Mouse (Mus musculus) hindbrain, postnatal 0 days (tissue): ENCODE results near the gene Mical2. TPM values are rescaled to one million over a fixed set of nuclear protein-coding genes. Genes with fewer than 3 reads are reported as not detected.
A peak's percentile ranks its signal among the peaks of the same experiment; 100 is the strongest.

ENCODE experiments used
- ATAC-seq: fragments of 200-750 bp; cut with Nextera tagmentation; 2 replicates; pipeline ENCODE4 v1.8.0; 2017; ENCODE audit warnings: mild to moderate bottlenecking, moderate TSS enrichment, moderate library complexity
- DNase-seq: peaks from one replicate; pipeline ENCODE4 v3.0.0-alpha.2; 2015; ENCODE audit warnings: low spot score
- H3K27ac ChIP-seq: fragments of 300-500 bp; sonication (generic); 2 replicates; pipeline ENCODE4 v1.5.1; 2014; ENCODE audit warnings: mild to moderate bottlenecking
- H3K27me3 ChIP-seq: fragments of 300-500 bp; sonication (generic); 2 replicates; pipeline ENCODE4 v1.6.1; 2014; ENCODE audit warnings: low read length, mixed read lengths; ENCODE audit not compliant: insufficient read depth
- H3K36me3 ChIP-seq: fragments of 300-500 bp; sonication (generic); 2 replicates; pipeline ENCODE4 v1.6.1; 2014; ENCODE audit warnings: low read length, mixed read lengths; ENCODE audit not compliant: insufficient read depth
- H3K4me1 ChIP-seq: fragments of 300-500 bp; sonication (generic); 2 replicates; pipeline ENCODE4 v1.6.1; 2014; ENCODE audit warnings: antibody characterized with exemption, low read length, mixed read lengths; ENCODE audit not compliant: insufficient read depth
- H3K4me2 ChIP-seq: fragments of 300-500 bp; sonication (generic); 2 replicates; pipeline ENCODE4 v1.6.1; 2014; ENCODE audit warnings: low read depth, mild to moderate bottlenecking, low read length, moderate library complexity, mixed read lengths
- H3K4me3 ChIP-seq: fragments of 300-500 bp; sonication (generic); 2 replicates; pipeline ENCODE4 v1.5.1; 2014; ENCODE audit warnings: low read length
- H3K9ac ChIP-seq: fragments of 300-500 bp; sonication (generic); replicated peaks from 2 replicates; pipeline ENCODE4 v1.6.1; 2014; ENCODE audit warnings: mild to moderate bottlenecking, low read length, moderate library complexity, mixed read lengths
- H3K9me3 ChIP-seq: fragments of 300-500 bp; sonication (generic); 2 replicates; pipeline ENCODE4 v1.6.1; 2016; ENCODE audit warnings: low read length, mixed read lengths
- CTCF ChIP-seq: IDR thresholded peaks from 2 replicates; pipeline ENCODE4 v1.5.1; 2016; ENCODE audit warnings: antibody characterized with exemption, control low read depth, low read depth
- WGBS: fragments of 180-500 bp; shearing (Covaris S2); extraction: QIAGEN DNeasy Blood & Tissue Kit; methylation state at CpG from one replicate; pipeline ENCODE4 v1.1.7; 2014; 5-methylcytosine and 5-hydroxymethylcytosine counted together
- polyA plus RNA-seq: library from polyadenylated mRNA; unstranded; fragments of >200 nt; fragmentation: Nextera tagmentation; extraction: Ambion mirVana; gene quantifications from 2 replicates; pipeline ENCODE4 v1.2.1, GENCODE M21; 2015
- total RNA-seq: library from RNA; depleted of rRNA; stranded (reverse); fragments of >200 nt; gene quantifications from 2 replicates; pipeline ENCODE4 v1.2.3, GENCODE M21; 2014

Mical2 gene
- total and polyA plus RNA-seq, 2 experiments from 2014 or later: 6.4 to 16.5 TPM

DNA sequence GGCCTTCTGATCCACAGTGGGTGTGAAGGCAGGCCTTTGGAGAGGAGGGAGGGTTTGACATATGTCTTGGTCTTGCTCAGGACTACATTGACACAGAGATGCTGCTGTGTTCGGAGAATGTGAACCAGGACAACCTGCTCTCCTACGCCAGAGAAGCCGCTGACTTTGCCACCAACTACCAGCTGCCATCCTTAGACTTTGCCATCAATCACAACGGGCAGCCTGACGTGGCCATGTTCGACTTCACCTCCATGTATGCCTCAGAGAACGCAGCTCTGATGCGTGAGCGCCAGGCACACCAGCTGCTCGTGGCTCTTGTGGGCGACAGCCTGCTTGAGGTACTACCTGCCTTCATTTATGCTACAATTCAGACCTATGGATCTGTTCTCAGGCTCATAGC lies 92.7 kb downstream of the Mical2 start:
- TF ChIP-seq CTCF: no peak

DNA sequence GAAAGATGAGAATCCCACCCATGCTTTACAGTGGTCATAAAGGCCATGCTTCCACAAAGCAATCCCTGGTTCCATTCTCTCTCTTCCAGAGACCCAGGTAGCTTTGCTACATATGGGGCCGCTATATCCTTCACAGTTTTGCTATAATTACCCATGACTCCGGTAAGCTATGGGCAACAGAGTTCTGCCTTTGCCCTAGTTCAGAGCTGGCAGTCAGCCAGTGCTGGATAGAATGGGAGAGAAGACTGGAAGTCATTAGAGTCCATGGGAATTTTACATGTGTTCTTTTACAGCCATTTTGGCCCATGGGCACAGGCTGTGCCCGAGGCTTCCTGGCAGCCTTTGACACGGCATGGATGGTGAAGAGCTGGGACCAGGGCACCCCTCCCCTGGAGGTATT lies 93.8 kb downstream of the Mical2 start:
- peak; percentile 52 for DNase-seq

More for the DNA sequence above, 92.7 kb downstream of the Mical2 start:
- Histone ChIP-seq H3K4me1 (0 out of 2 replicates have a peak, but pooled peaks cover 3% of the 10 kb centered on the region), H3K27ac (no peak overlapping the region), H3K27me3 (no peaks in the 10 kb centered on the region), H3K4me2 (no peak overlapping the region), H3K4me3 (no peak overlapping the region), H3K9ac (no peak overlapping the region), H3K36me3 (no peaks in the 10 kb centered on the region), H3K9me3 (no peaks in the 10 kb centered on the region)
- 86% methylated on average over 11 of the region's 11 CpGs for WGBS
- ATAC-seq: no peak
- no peak for DNase-seq

DNA sequence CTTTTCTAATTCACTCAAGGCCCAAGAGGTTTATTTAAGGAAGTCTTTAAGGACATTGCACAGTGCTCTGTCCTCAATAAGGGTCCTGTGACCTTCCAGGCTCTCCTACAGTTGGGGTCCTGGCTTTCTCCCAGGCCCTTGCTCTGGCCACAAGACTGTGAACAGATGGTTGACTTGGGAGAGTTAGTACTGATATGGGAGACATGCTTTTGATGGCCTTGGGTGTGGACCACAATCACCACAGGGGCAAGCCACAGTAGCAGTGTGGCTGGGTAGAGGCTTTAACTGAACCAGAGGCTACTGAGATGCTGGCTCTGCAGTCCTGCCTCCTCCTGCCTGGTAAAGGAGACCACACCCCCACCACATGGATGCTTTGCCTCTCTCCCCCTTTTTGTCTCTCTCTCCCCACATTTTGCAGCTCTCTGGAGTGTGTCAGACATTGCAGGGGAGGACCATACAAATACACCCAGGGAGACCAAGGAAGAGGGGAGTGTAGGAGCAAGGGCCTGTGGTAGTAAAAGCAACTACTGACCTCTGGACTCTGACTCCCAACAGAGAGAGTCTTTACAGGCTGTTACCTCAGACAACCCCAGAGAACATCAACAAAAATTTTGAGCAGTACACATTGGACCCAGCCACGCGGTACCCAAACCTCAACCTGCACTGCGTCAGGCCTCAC lies 94.5 kb downstream of the Mical2 start:
- 98% methylated on average over 3 of the region's 3 CpGs for WGBS
- H3K27ac ChIP-seq: no peak overlapping the region; the same call in 1 of the 2 replicates

More for the DNA sequence above, 93.8 kb downstream of the Mical2 start:
- no peak for ATAC-seq
- peak overlapping the region; percentile 11; the same call in 1 of the 2 replicates for H3K27ac ChIP-seq
- 0 out of 2 replicates have a peak, but pooled peaks cover 3% of the 10 kb centered on the region for H3K4me1 ChIP-seq
- 55% methylated on average over 4 of the region's 4 CpGs for WGBS
- no peaks in the 10 kb centered on the region for H3K27me3 ChIP-seq
- H3K9me3 ChIP-seq: no peaks in the 10 kb centered on the region
- H3K9ac ChIP-seq: no peak overlapping the region
- peaks cover 2% of the 10 kb centered on the region; the same call in 1 of the 2 replicates for H3K36me3 ChIP-seq
- no peak overlapping the region for H3K4me2 ChIP-seq
- no peak overlapping the region for H3K4me3 ChIP-seq
- TF ChIP-seq CTCF: no peak

DNA sequence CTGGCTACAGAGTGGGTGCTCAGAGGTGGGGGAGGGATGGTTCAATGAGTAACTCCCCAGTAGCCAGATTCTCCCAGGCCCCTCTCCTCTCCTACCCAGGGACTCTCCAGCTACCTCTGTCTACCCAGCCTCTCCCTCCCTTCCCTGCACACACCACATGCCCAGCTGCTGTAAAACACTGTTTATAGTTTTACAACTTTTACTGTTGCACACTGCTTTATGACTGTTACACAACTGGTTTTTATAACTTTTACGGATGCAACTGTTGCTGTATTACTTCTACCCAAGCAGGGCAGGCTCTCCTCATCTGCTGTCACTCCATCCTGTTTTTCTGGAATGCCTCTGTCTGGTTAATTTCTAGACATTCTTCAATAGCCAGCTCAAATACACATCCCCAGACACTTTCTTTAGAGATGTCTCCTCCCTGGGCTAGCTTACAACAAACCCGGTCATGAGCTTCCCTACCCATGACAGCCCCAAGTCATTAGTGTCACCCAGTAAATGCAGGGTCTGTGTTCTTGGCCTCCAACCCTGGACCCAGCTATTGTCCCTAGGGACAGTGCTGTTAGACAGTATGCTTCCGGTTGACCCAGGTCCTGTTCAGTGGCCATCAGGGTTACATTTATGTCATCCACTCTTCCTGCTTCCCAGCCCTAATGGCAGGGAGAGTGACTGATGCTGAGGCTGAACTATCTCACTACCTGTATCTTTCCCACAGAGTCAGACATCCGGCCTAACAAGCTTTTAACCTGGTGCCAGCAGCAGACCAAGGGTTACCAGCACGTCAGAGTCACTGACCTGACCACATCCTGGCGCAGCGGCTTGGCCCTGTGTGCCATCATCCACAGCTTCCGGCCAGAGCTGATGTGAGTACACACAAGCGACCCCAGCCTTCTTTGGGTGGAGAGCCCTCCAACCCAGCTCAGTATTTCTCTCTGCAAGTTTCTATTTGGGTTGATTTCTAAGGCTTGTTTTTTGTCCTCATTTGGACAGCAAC lies 96.4 kb downstream of the Mical2 start:
- Histone ChIP-seq H3K9me3 (no peaks in the 10 kb centered on the region), H3K9ac (no peak overlapping the region), H3K36me3 (peaks cover 2% of the 10 kb centered on the region; the same call in 1 of the 2 replicates), H3K27me3 (no peaks in the 10 kb centered on the region), H3K27ac (no peak overlapping the region), H3K4me3 (no peak overlapping the region), H3K4me1 (no peaks in the 10 kb centered on the region), H3K4me2 (no peak overlapping the region)
- 91% methylated on average over 9 of the region's 9 CpGs for WGBS
- TF ChIP-seq CTCF: no peak
- DNase-seq (no peak), ATAC-seq (no peak)

More for the DNA sequence above, 94.5 kb downstream of the Mical2 start:
- Histone ChIP-seq H3K4me1 (0 out of 2 replicates have a peak, but pooled peaks cover 3% of the 10 kb centered on the region), H3K36me3 (peaks cover 2% of the 10 kb centered on the region; the same call in 1 of the 2 replicates), H3K27me3 (no peaks in the 10 kb centered on the region), H3K4me2 (no peak overlapping the region), H3K9ac (no peak overlapping the region), H3K4me3 (no peak overlapping the region), H3K9me3 (no peaks in the 10 kb centered on the region)
- no peak for DNase-seq
- no peak for ATAC-seq
- no peak for TF ChIP-seq CTCF

DNA sequence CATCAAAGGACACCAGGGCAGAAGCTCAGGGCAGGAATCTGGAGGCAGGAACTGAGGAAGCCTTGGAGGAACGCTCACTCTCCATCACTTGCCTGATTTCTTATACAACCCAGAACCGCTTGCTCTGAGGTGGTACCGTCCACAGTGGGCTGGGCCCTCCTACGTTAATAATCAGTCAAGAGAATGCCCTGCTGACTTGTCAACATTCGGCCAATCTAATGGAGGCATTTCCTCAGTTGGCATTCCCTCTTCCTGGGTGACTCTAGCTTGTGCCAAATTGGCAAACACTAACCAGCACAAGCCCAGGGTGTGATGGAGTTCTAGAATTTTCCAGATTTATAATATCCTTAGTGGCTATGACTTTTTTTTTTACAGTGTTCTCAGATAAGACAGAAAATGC lies 98.9 kb downstream of the Mical2 start:
- no peaks in the 10 kb centered on the region for H3K4me1 ChIP-seq
- no peak for TF ChIP-seq CTCF
- no peaks in the 10 kb centered on the region for H3K27me3 ChIP-seq
- H3K9ac ChIP-seq: no peak overlapping the region
- H3K36me3 ChIP-seq: peaks cover 2% of the 10 kb centered on the region; the same call in 1 of the 2 replicates
- H3K4me2 ChIP-seq: no peak overlapping the region
- H3K4me3 ChIP-seq: no peak overlapping the region
- no peak for ATAC-seq
- no peak overlapping the region for H3K27ac ChIP-seq
- no peaks in the 10 kb centered on the region for H3K9me3 ChIP-seq
- WGBS: 93% methylated on average over 5 of the region's 5 CpGs
- no peak for DNase-seq

DNA sequence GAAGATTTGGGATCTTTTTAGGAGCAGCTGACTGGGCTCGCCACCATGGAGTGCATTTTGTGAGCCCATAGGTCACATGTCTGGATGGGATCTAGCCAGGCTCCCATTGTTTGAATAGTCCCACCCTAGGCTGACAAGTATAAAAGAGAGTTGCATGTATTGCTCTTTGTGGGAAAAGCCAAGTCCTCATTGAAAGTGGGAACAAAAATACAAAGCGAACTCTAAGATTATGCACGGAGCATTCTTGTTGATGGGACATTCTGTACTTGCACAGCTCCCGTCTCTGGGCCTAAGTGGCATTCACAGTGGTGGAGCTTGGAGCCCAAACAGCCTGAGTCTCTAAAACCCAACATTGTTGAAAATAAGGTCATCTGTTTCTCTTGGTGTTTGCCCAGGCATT lies 101.2 kb downstream of the Mical2 start:
- DNase-seq (peak; percentile 57), ATAC-seq (peak; percentile 90)
- H3K27me3 ChIP-seq: no peaks in the 10 kb centered on the region
- H3K27ac ChIP-seq: peak overlapping the region; percentile 68; the same call in 1 of the 2 replicates
- WGBS: 62% methylated on average over 4 of the region's 4 CpGs
- H3K4me3 ChIP-seq: no peak overlapping the region
- H3K9ac ChIP-seq: no peak overlapping the region
- no peak for TF ChIP-seq CTCF
- H3K36me3 ChIP-seq: peaks cover 2% of the 10 kb centered on the region; the same call in 1 of the 2 replicates
- no peak overlapping the region for H3K4me2 ChIP-seq
- H3K9me3 ChIP-seq: no peaks in the 10 kb centered on the region
- no peaks in the 10 kb centered on the region for H3K4me1 ChIP-seq
